Mouse (Mus musculus) myocyte (in vitro differentiated cells): Measurements from ENCODE around the gene Prr36.

Source experiments
- E2F4 ChIP-seq: IDR thresholded peaks from one replicate; pipeline ENCODE4 v1.6.1; 2011; ENCODE audit warnings: mild to moderate bottlenecking, control low read depth, moderate library complexity; ENCODE audit not compliant: insufficient read depth
- MAX ChIP-seq: IDR thresholded peaks from one replicate; pipeline ENCODE4 v1.6.1; 2011; ENCODE audit warnings: low read depth, mild to moderate bottlenecking, control low read depth
- MYOD1 ChIP-seq, 3 experiments: IDR thresholded peaks; one replicate each; pipeline ENCODE4 v1.6.1; 2011; ENCODE audit warnings: control low read depth in 2 of 3, low read depth in 2 of 3, mild to moderate bottlenecking in 2 of 3, moderate library complexity in 1 of 3; ENCODE audit not compliant: insufficient read length in 2 of 3, control insufficient read depth in 1 of 3
- POLR2A ChIP-seq: IDR thresholded peaks from one replicate; pipeline ENCODE4 v1.6.1; 2011; ENCODE audit warnings: low read depth, mild to moderate bottlenecking, control low read depth, moderate library complexity; ENCODE audit not compliant: insufficient read length
- POLR2AphosphoS2 ChIP-seq: IDR thresholded peaks from one replicate; pipeline ENCODE4 v1.6.1; 2011; ENCODE audit warnings: low read depth, control low read depth; ENCODE audit not compliant: insufficient read length
- TCF12 ChIP-seq: IDR thresholded peaks from one replicate; pipeline ENCODE4 v1.6.1; 2011; ENCODE audit warnings: mild to moderate bottlenecking, control low read depth; ENCODE audit not compliant: poor library complexity, insufficient read depth, severe bottlenecking
- TCF3 ChIP-seq: IDR thresholded peaks from one replicate; pipeline ENCODE4 v1.6.1; 2011; ENCODE audit warnings: low read depth, control low read depth; ENCODE audit not compliant: insufficient read length
- USF1 ChIP-seq: IDR thresholded peaks from one replicate; pipeline ENCODE4 v1.6.1; 2011; ENCODE audit warnings: low read depth, mild to moderate bottlenecking, control low read depth, moderate library complexity

GRCm38 (mm10) chr8:4252934-4253841, 35.9 kb upstream of the Prr36 start, which contains the start of gene Snapc2:
- no peak for TF ChIP-seq MAX
- TF ChIP-seq MYOD1 (IDR thresholded peaks at IDR 0.05; ENCODE audit: control insufficient read depth in 1 of 3, insufficient read length in 2 of 3, low read depth in 2 of 3), result no peak
- no peak for TF ChIP-seq TCF3
- TF ChIP-seq E2F4, result no peak
- no peak for TF ChIP-seq TCF12
- TF ChIP-seq POLR2A, result no peak
- TF ChIP-seq POLR2AphosphoS2, result peak; percentile 61
- TF ChIP-seq USF1, result no peak
